Mouse (Mus musculus): ENCODE results near the gene Pxt1. TPM values are rescaled to one million over a fixed set of nuclear protein-coding genes. Genes with fewer than 3 reads are reported as not detected.

The Pxt1 gene
- total and polyA plus RNA-seq, 2 experiments from 2014 or later = 0.15 to 0.49 TPM

DNA sequence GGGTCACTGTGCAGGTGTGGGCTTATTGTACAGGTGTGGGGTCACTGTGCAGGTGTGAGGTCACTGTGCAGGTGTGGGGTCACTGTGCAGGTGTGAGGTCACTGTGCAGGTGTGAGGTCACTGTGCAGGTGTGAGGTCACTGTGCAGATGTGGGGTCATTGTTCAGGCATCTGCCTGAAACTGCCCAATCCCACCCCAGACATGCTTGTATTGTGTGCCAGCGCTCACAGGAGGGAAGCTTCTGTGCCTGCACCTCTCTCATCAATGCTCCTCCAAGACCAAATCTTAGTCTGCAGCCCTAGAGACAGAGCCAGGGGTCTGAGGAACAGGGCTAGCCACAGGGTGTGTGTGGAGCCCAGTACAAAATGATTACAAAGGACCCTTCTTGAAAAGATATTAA is 27.1 kb downstream of the Pxt1 start:
- no peak for DNase-seq (ENCODE audit: low spot score)
- H3K27ac ChIP-seq (ENCODE audit: low read depth, low read length) = no peak overlapping the region
- no peak for TF ChIP-seq CTCF (IDR thresholded peaks at IDR 0.05)
- no peaks in the 10 kb centered on the region for H3K27me3 ChIP-seq (ENCODE audit: insufficient read depth, low read length)
- H3K9me3 ChIP-seq (ENCODE audit: low read length) = no peaks in the 10 kb centered on the region
- no peak overlapping the region for H3K4me2 ChIP-seq (ENCODE audit: low read depth, low read length, poor library complexity, severe bottlenecking)
- ATAC-seq (ENCODE audit: low FRiP score) = no peak
- WGBS = 81% methylated on average over 1 of the region's 1 CpGs
- H3K4me1 ChIP-seq (ENCODE audit: insufficient read depth, low read length) = no peaks in the 10 kb centered on the region
- no peaks in the 10 kb centered on the region for H3K36me3 ChIP-seq (ENCODE audit: insufficient read depth, low read length)
- H3K4me3 ChIP-seq (ENCODE audit: low read depth, low read length) = no peak overlapping the region
- no peak overlapping the region for H3K9ac ChIP-seq (replicated peaks; ENCODE audit: low read length, poor library complexity, severe bottlenecking)

DNA sequence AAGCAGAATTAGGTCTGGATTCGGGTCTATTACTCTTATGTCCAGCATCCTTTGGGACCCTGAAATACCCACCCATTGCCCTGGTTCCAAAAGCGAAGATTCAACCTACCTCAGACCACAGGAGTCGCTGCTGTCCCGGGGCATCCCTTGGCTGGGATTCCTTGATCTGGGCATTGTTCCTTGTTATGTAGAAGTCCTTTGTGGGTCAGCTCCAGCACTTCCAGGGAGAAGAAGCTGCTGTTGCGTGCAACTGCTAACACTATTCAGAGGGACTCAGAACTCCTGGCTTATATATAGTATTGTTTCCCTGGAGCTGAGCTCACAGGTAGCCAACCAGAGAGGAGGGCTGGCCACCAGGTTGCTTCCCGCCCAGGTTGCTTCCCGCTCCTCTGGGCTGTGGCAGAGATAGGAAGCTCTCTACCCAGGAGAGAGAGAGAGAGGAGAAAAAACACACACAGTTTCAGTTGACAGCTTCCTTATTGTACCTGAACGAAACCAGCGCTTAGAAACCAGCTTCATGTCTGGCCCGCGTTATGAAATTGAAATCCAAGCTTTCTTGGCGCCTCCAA is 28.5 kb downstream of the Pxt1 start, which contains the start of gene 4930539E08Rik:
TSS of gene 4930539E08Rik (minus strand) at position 265 of the 569 bp plus-strand sequence.
- no peak within 1 kb of the TSS for H3K4me3 ChIP-seq (ENCODE audit: low read depth, low read length)
- no peak within 1 kb of the TSS for H3K4me2 ChIP-seq (ENCODE audit: low read depth, low read length, poor library complexity, severe bottlenecking)
- TF ChIP-seq CTCF (IDR thresholded peaks at IDR 0.05) = no peak
- H3K9me3 ChIP-seq (ENCODE audit: low read length) = no peaks in the 10 kb centered on the region
- H3K9ac ChIP-seq (replicated peaks; ENCODE audit: low read length, poor library complexity, severe bottlenecking) = no peak within 1 kb of the TSS
- H3K36me3 ChIP-seq (ENCODE audit: insufficient read depth, low read length) = no peaks in the 10 kb centered on the region
- H3K27ac ChIP-seq (ENCODE audit: low read depth, low read length) = no peak within 1 kb of the TSS
- WGBS = 53% methylated on average over 12 of the region's 12 CpGs
- no peaks in the 10 kb centered on the region for H3K4me1 ChIP-seq (ENCODE audit: insufficient read depth, low read length)
- H3K27me3 ChIP-seq (ENCODE audit: insufficient read depth, low read length) = no peaks in the 10 kb centered on the region
- ATAC-seq (ENCODE audit: low FRiP score) (no peak), DNase-seq (ENCODE audit: low spot score) (no peak)

DNA sequence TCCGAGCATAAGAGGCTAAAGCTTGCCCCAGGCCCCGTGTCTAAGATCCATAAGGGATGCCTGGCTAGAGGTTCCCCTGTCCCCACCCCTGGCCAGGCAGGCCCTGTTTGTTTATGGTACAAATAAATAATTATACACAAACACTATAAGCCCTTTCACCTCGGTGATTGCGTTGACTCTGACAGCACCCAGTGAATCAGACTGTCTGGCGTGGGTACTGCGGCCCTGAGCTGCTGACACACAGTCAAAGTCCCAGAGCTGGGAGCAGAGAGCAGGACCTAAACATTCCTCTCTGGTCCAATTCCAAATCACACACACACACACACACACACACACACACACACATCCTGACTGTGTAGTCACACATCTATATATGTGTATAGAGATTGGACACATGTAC is 29.7 kb downstream of the Pxt1 start:
- Histone ChIP-seq H3K27ac (ENCODE audit: low read depth, low read length) (no peak overlapping the region), H3K9ac (replicated peaks; ENCODE audit: low read length, poor library complexity, severe bottlenecking) (no peak overlapping the region), H3K4me3 (ENCODE audit: low read depth, low read length) (no peak overlapping the region), H3K4me2 (ENCODE audit: low read depth, low read length, poor library complexity, severe bottlenecking) (no peak overlapping the region), H3K36me3 (ENCODE audit: insufficient read depth, low read length) (no peaks in the 10 kb centered on the region), H3K4me1 (ENCODE audit: insufficient read depth, low read length) (no peaks in the 10 kb centered on the region), H3K27me3 (ENCODE audit: insufficient read depth, low read length) (no peaks in the 10 kb centered on the region), H3K9me3 (ENCODE audit: low read length) (no peaks in the 10 kb centered on the region)
- no peak for TF ChIP-seq CTCF (IDR thresholded peaks at IDR 0.05)
- ATAC-seq (ENCODE audit: low FRiP score) (no peak), DNase-seq (ENCODE audit: low spot score) (no peak)
- 84% methylated on average over 6 of the region's 6 CpGs for WGBS

DNA sequence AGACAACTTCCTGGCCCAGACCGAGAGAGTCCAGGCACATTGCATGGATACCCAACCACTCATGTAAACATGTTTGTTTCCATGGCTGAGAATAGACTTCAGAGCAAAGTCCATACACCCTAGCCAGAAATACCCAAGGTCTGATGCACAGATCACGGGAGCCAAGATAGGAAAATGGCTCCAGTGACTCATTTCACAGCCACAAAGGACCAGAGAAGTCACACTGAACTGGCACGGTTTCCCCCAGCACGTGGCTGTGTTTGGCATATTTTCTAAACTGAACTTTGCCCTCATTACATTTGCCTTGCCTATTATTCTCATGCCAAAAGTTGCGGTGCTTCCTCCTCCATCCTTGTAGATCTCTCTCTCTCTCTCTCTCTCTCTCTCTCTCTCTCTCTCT is 30.4 kb downstream of the Pxt1 start:
- Histone ChIP-seq H3K4me1 (ENCODE audit: insufficient read depth, low read length) (peaks cover 3% of the 10 kb centered on the region; the same call in 1 of the 2 replicates), H3K9ac (replicated peaks; ENCODE audit: low read length, poor library complexity, severe bottlenecking) (no peak overlapping the region), H3K36me3 (ENCODE audit: insufficient read depth, low read length) (no peaks in the 10 kb centered on the region), H3K9me3 (ENCODE audit: low read length) (no peaks in the 10 kb centered on the region), H3K4me3 (ENCODE audit: low read depth, low read length) (no peak overlapping the region), H3K27me3 (ENCODE audit: insufficient read depth, low read length) (no peaks in the 10 kb centered on the region), H3K27ac (ENCODE audit: low read depth, low read length) (no peak overlapping the region), H3K4me2 (ENCODE audit: low read depth, low read length, poor library complexity, severe bottlenecking) (no peak overlapping the region)
- no peak for TF ChIP-seq CTCF (IDR thresholded peaks at IDR 0.05)
- DNase-seq (ENCODE audit: low spot score) (no peak), ATAC-seq (ENCODE audit: low FRiP score) (no peak)
- WGBS = 79% methylated on average over 5 of the region's 5 CpGs

DNA sequence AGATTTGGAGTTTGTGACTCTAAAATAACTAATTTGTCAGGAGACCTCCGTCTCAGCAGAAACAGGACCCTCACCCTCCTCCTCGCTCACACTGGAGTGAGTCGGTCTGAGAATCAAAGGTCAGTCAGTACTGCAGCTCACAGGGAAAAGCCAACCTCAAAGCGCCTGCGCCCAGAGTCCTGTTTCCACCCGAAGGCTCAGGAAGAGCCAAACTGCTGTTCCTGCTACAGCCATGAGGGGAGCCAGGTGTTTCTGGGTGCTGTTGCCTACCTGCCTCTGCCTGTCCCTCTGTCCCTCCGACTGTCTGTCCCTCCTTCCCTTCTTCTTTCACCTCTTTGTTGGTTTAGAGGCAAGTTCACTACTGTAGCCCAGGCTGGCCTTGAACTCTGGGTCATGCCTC is 33.5 kb downstream of the Pxt1 start:
- 29% methylated on average over 7 of the region's 7 CpGs for WGBS
- DNase-seq (ENCODE audit: low spot score) (no peak), ATAC-seq (ENCODE audit: low FRiP score) (no peak)
- TF ChIP-seq CTCF (IDR thresholded peaks at IDR 0.05) = no peak; the same call in 1 of the 2 replicates
- no peak overlapping the region for H3K9ac ChIP-seq (replicated peaks; ENCODE audit: low read length, poor library complexity, severe bottlenecking)
- H3K27me3 ChIP-seq (ENCODE audit: insufficient read depth, low read length) = no peaks in the 10 kb centered on the region
- no peak overlapping the region for H3K27ac ChIP-seq (ENCODE audit: low read depth, low read length)
- no peaks in the 10 kb centered on the region for H3K36me3 ChIP-seq (ENCODE audit: insufficient read depth, low read length)
- H3K4me2 ChIP-seq (ENCODE audit: low read depth, low read length, poor library complexity, severe bottlenecking) = no peak overlapping the region
- no peaks in the 10 kb centered on the region for H3K9me3 ChIP-seq (ENCODE audit: low read length)
- peaks cover 10% of the 10 kb centered on the region; the same call in 1 of the 2 replicates for H3K4me1 ChIP-seq (ENCODE audit: insufficient read depth, low read length)
- H3K4me3 ChIP-seq (ENCODE audit: low read depth, low read length) = no peak overlapping the region

DNA sequence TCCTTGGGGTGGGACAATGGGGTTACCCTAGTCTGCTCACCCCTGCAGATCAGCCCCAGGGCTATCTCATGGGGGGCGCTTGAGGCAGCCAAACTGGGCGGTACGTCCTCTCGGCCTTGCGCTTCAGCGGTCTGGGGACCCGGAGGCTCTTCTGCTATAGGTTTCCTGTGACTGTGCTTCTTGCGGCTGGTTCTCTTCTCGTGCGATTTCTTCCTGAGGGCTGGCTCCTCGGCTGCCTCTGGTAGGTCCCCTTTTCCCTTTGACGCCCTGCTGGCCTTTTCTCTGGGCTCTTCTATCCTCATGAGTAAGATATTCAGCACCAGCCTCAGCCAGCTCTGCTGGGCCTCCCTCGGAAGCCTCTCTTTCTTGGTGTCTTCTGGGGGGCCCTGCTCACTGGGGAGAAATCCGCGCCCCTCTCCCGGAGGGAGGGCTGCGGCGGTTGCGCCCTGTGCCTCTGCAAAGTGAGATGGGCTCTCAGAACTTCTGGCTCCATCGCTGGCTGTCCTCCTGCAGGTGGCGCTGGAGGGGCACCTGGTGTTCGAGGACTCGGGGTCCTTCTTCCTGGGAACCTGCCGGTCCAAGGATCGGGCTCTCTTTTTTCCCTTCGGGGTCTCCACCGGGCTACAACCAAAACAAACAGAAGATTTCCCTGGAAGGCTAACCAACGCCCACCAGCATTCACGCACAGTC is 34.2 kb downstream of the Pxt1 start:
- Histone ChIP-seq H3K4me3 (ENCODE audit: low read depth, low read length) (no peak overlapping the region), H3K9ac (replicated peaks; ENCODE audit: low read length, poor library complexity, severe bottlenecking) (no peak overlapping the region)
- no peak for ATAC-seq (ENCODE audit: low FRiP score)

More for the DNA sequence above, 34.2 kb downstream of the Pxt1 start:
- peak; percentile 31 for DNase-seq (ENCODE audit: low spot score)
- 12% methylated on average over 27 of the region's 29 CpGs for WGBS
- Histone ChIP-seq H3K36me3 (ENCODE audit: insufficient read depth, low read length) (no peaks in the 10 kb centered on the region), H3K4me1 (ENCODE audit: insufficient read depth, low read length) (peaks cover 17% of the 10 kb centered on the region), H3K4me2 (ENCODE audit: low read depth, low read length, poor library complexity, severe bottlenecking) (peak overlapping the region; percentile 30), H3K27ac (ENCODE audit: low read depth, low read length) (no peak overlapping the region), H3K27me3 (ENCODE audit: insufficient read depth, low read length) (no peaks in the 10 kb centered on the region), H3K9me3 (ENCODE audit: low read length) (no peaks in the 10 kb centered on the region)
- peak; percentile 76 for TF ChIP-seq CTCF (IDR thresholded peaks at IDR 0.05)

All from midbrain, postnatal 0 days (tissue).